In the genomic region with DNA sequence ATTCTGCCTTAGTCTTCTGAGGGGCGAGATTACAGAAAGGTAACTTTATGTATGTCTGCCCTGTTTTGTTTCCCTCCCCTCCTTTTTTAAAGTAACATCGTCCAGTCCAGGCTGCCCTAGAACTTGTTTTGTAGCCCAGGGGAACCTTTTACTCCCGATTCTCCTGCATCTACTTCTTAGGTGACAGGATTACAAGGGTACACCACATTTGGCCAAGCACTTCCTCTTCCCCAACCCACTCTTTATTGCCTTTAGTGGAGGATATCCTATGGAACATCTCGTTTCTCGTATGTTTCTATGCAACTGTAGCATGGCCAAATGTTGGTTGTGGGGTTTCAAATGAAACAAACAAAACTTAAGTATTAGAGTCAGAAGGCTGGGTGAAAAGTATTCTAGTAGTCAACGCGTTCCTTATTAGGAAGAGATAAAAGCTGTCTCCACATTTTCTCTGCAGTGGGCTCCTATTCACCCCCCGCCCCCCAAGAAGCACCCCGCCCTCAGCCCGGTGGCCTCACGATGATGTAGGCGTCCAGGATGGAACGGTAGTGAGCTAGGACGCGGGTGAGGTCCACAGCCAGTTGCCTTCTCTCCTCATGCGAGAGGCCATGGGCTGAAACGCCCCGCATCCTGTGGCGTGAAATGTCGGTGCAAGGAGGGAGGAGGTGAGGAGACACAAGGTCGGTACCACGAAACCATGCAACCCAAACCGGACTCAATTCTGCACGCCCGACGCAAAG, we compare ENCODE assay signal across 8 mouse cellular contexts. TPM values are rescaled to one million over a fixed set of nuclear protein-coding genes. Genes with fewer than 3 reads are reported as not detected.
DNase-seq lines count a peak whose midpoint lies in the region; ATAC-seq and TF ChIP-seq lines count a peak whose summit lies in the region.

No protein-coding gene starts in this region.

- peak overlapping the region; percentile 79 for H3ac ChIP-seq in myocyte (ENCODE audit: control insufficient read depth, insufficient read length)

- TF ChIP-seq POLR2A in myocyte (IDR thresholded peaks at IDR 0.05; ENCODE audit: insufficient read length, low read depth), result no peak

- TF ChIP-seq CTCF in kidney, postnatal 0 days (IDR thresholded peaks at IDR 0.05; ENCODE audit: low read depth), result no peak

- whole genome bisulfite sequencing in kidney, postnatal 0 days, result 3% methylated on average over 26 of the region's 26 CpGs

- no peaks in the 10 kb centered on the region for H3K9me3 ChIP-seq in kidney, postnatal 0 days (replicated peaks; ENCODE audit: low read length)

- no peak for DNase-seq in kidney, postnatal 0 days (ENCODE audit: low spot score)
- no peak for DNase-seq in kidney, postnatal 14 days
- DNase-seq in T-cell, adult 2 months (ENCODE audit: low spot score), result no peak
- DNase-seq in adrenal gland, postnatal 14 days, result no peak
- no peak for DNase-seq in urinary bladder, postnatal 4 days (ENCODE audit: low spot score in 2 of 2)

- peak; percentile 40 for ATAC-seq in kidney, postnatal 0 days (replicated peaks; ENCODE audit: low FRiP score, low read depth)
- peak; percentile 28 for ATAC-seq in common myeloid progenitor, adult 5-6 weeks (replicated peaks; ENCODE audit: low read depth, poor library complexity, severe bottlenecking)
- ATAC-seq in inflammation-experienced regulatory T-cells, adult 6 months, result peak; percentile 46

- peak overlapping the region; percentile 80 for H3K4me3 ChIP-seq in kidney, postnatal 0 days (replicated peaks; ENCODE audit: low read depth, low read length)
- H3K4me3 ChIP-seq in myocyte, result peak overlapping the region; percentile 96

- peak overlapping the region; percentile 84 for H3K4me2 ChIP-seq in kidney, postnatal 0 days (ENCODE audit: low read length)
- H3K4me2 ChIP-seq in myocyte (ENCODE audit: low read depth), result peak overlapping the region; percentile 100

- peaks cover 55% of the 10 kb centered on the region for H3K79me2 ChIP-seq in myocyte (ENCODE audit: control insufficient read depth, insufficient read depth)

- peaks cover 29% of the 10 kb centered on the region for H3K36me3 ChIP-seq in kidney, postnatal 0 days (ENCODE audit: insufficient read depth, low read length)
- H3K36me3 ChIP-seq in myocyte (ENCODE audit: control insufficient read depth, insufficient read depth), result peaks cover 28% of the 10 kb centered on the region

- peaks cover 7% of the 10 kb centered on the region; the same call in 1 of the 2 replicates for H3K4me1 ChIP-seq in kidney, postnatal 0 days (replicated peaks; ENCODE audit: insufficient read depth, low read length)

- H3K9ac ChIP-seq in kidney, postnatal 0 days (ENCODE audit: low read depth, low read length), result peak overlapping the region; percentile 87

- H3K27me3 ChIP-seq in kidney, postnatal 0 days (ENCODE audit: insufficient read depth, low read length), result no peaks in the 10 kb centered on the region
- H3K27me3 ChIP-seq in myocyte (ENCODE audit: control insufficient read depth, insufficient read depth, insufficient read length), result no peaks in the 10 kb centered on the region

- peak overlapping the region; percentile 93 for H3K27ac ChIP-seq in kidney, postnatal 0 days

TF ChIP-seq in myocyte, 11 proteins besides CTCF, POLR2A, EP300 and RAD21:
- TF ChIP-seq MYOG (IDR thresholded peaks at IDR 0.05; ENCODE audit: control insufficient read depth in 1 of 3, insufficient read depth in 1 of 3, insufficient read length in 2 of 3, low read depth in 2 of 3) (no peak), POLR2AphosphoS2 (IDR thresholded peaks at IDR 0.05; ENCODE audit: insufficient read length, low read depth) (no peak), SRF (IDR thresholded peaks at IDR 0.05; ENCODE audit: control insufficient read depth, insufficient read length, low read depth) (no peak), TCF12 (IDR thresholded peaks at IDR 0.05; ENCODE audit: insufficient read depth, poor library complexity, severe bottlenecking) (no peak), E2F4 (IDR thresholded peaks at IDR 0.05; ENCODE audit: insufficient read depth) (no peak), TCF3 (IDR thresholded peaks at IDR 0.05; ENCODE audit: insufficient read length, low read depth) (no peak), CEBPB (IDR thresholded peaks at IDR 0.05; ENCODE audit: insufficient read depth, poor library complexity, severe bottlenecking) (no peak), MAX (IDR thresholded peaks at IDR 0.05; ENCODE audit: low read depth) (no peak), MYOD1 (IDR thresholded peaks at IDR 0.05; ENCODE audit: control insufficient read depth in 1 of 3, insufficient read length in 2 of 3, low read depth in 2 of 3) (no peak)

RNA-seq across cellular contexts. Expression of a gene that starts 0.6 kb away (rescaled TPM):
- polyA plus RNA-seq in kidney, postnatal 0 days (2015; fragmentation: Nextera tagmentation; extraction: Ambion mirVana), result 40.4 and 42.1 TPM in 2 replicates
- 50.2 and 56.6 TPM in 2 replicates for total RNA-seq in common myeloid progenitor, adult 5-6 weeks (2017)
- polyA plus RNA-seq in inflammation-experienced regulatory T-cells, adult 6 months (2017; shearing (Covaris generic)), result 10 to 100 TPM; 14.2 to 17.9 (median 16.4) TPM
- 19.4 TPM for polyA plus RNA-seq in myocyte (2012; fragmentation: generic; extraction: Trizol)
- total RNA-seq in adrenal gland, postnatal 14 days (2021), result 22.9 and 23.4 TPM in 2 replicates

RNA-seq across cellular contexts. Expression of a gene that starts 1.0 kb away (rescaled TPM):
- polyA plus RNA-seq in kidney, postnatal 0 days (2015; fragmentation: Nextera tagmentation; extraction: Ambion mirVana), result 12.1 and 12.3 TPM in 2 replicates
- 11.3 and 13.5 TPM in 2 replicates for total RNA-seq in common myeloid progenitor, adult 5-6 weeks (2017)
- 10 to 100 TPM; 19.5 to 30.1 (median 28.6) TPM for polyA plus RNA-seq in inflammation-experienced regulatory T-cells, adult 6 months (2017; shearing (Covaris generic))
- 7.0 TPM for polyA plus RNA-seq in myocyte (2012; fragmentation: generic; extraction: Trizol)
- 13.9 and 15.6 TPM in 2 replicates for total RNA-seq in adrenal gland, postnatal 14 days (2021)

RNA-seq across cellular contexts. Expression of a gene that starts 10.2 kb away (rescaled TPM):
- polyA plus RNA-seq in kidney, postnatal 0 days (2015; fragmentation: Nextera tagmentation; extraction: Ambion mirVana), result 87.2 and 88.1 TPM in 2 replicates
- 114 and 121 TPM in 2 replicates for total RNA-seq in common myeloid progenitor, adult 5-6 weeks (2017)
- 100 to 1,000 TPM; 138 to 191 (median 188) TPM for polyA plus RNA-seq in inflammation-experienced regulatory T-cells, adult 6 months (2017; shearing (Covaris generic))
- 114 TPM for polyA plus RNA-seq in myocyte (2012; fragmentation: generic; extraction: Trizol)
- total RNA-seq in adrenal gland, postnatal 14 days (2021), result 115 and 119 TPM in 2 replicates

RNA-seq across cellular contexts. Expression of a gene that starts 19.0 kb away (rescaled TPM):
- polyA plus RNA-seq in kidney, postnatal 0 days (2015; fragmentation: Nextera tagmentation; extraction: Ambion mirVana), result 20.1 and 20.9 TPM in 2 replicates
- total RNA-seq in common myeloid progenitor, adult 5-6 weeks (2017), result 2.0 TPM in 1 of 2 replicates, not detected in the other
- not detected for polyA plus RNA-seq in inflammation-experienced regulatory T-cells, adult 6 months (2017; shearing (Covaris generic))
- 67.6 TPM for polyA plus RNA-seq in myocyte (2012; fragmentation: generic; extraction: Trizol)
- not detected in 2 replicates for total RNA-seq in adrenal gland, postnatal 14 days (2021)

RNA-seq across cellular contexts. Expression of a gene that starts 23.4 kb away (rescaled TPM):
- 193 and 200 TPM in 2 replicates for polyA plus RNA-seq in kidney, postnatal 0 days (2015; fragmentation: Nextera tagmentation; extraction: Ambion mirVana)
- 529 and 635 TPM in 2 replicates for total RNA-seq in common myeloid progenitor, adult 5-6 weeks (2017)
- polyA plus RNA-seq in inflammation-experienced regulatory T-cells, adult 6 months (2017; shearing (Covaris generic)), result 10 to 100 TPM; 39.0 to 54.0 (median 41.4) TPM
- 200 TPM for polyA plus RNA-seq in myocyte (2012; fragmentation: generic; extraction: Trizol)
- 169 and 171 TPM in 2 replicates for total RNA-seq in adrenal gland, postnatal 14 days (2021)
